Mouse (Mus musculus): ENCODE measurements around the gene T2. TPM values are rescaled to one million over a fixed set of nuclear protein-coding genes. Genes with fewer than 3 reads are reported as not detected.
"Not testable (repeated sequence)": the region's sequence is repeated elsewhere in the genome, so short reads cannot be mapped to it uniquely, and the experiment has no call there.

Gene T2
- polyA plus RNA-seq (2016; fragmentation: Nextera tagmentation; extraction: Ambion mirVana): 0.35 and 0.66 TPM in 2 replicates

DNA sequence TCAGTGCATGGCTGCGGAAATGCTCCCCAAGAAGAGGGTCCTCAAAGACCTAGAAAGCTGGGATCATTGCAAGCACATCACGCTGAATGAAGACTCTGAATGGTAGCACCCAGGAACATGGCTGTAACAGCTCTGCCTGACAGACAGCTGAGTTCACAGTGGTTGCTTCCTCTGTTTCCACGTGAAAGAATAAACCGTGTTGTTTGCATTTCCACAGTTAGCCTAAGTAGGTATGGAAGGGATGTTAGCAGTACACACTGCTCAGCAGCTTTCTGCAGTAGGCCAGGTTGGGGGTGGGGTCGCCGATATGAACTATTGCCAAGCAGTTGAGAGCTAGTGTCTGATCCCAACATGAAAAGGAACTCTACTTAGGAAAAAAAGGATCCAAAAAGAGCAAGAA lies at the start of gene T2:
T2 (plus strand) TSS at position 301 of the 400 bp plus-strand sequence.
- DNase-seq (ENCODE audit: extremely low spot score, low spot score): no peak
- H3K27ac ChIP-seq: no peak within 1 kb of the TSS
- no peaks in the 10 kb centered on the region for H3K27me3 ChIP-seq (ENCODE audit: poor library complexity, severe bottlenecking)
- H3K9me3 ChIP-seq: no peaks in the 10 kb centered on the region; the same call in 1 of the 2 replicates
- peaks cover 10% of the 10 kb centered on the region for H3K4me1 ChIP-seq
- H3K4me3 ChIP-seq: no peak within 1 kb of the TSS
- 86% methylated on average over 6 of the region's 6 CpGs for WGBS
- H3K36me3 ChIP-seq (replicated peaks): no peaks in the 10 kb centered on the region

DNA sequence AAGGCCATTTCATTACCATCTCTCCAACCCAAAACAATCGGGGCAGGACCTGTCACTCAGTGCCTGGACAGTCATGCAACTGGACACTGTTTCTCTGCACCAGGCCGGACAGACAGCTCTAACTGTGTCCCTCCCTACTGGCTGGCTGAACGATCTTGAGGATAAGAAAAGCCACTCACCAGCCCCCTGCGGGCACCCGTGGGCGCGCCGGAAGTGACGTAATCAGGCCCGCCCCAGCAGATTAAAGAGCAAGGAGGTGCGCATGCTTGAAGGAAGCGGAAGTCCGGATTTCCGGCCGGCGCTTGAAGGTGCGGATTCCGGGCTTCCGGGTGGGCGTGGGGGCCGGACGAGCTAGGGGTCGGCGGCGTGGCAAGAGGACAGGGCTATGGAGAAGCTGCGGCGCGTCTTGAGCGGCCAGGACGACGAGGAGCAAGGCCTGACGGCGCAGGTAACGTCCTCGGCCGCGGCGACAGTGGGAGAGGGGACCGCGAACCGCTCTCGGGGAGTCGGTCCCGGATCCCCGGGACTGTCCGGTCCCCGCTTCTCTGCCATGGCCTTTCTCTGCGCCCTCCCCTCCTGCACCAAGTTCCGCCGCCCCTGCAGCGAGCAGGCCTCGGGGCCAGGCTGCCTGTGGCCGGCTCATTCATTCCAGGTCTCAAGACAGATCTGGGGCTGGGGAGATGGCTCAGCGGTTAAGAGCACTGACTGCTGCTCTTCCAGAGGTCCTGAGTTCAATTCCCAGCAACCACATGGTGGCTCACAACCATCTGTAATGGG lies 44.8 kb upstream of the T2 start, which contains the start of gene Sft2d1:
Sft2d1 (plus strand) TSS at position 265 of the 777 bp plus-strand sequence.
- DNase-seq (ENCODE audit: extremely low spot score, low spot score): peak; percentile 96
- Histone ChIP-seq H3K9me3 (no peaks in the 10 kb centered on the region), H3K27me3 (ENCODE audit: poor library complexity, severe bottlenecking) (no peaks in the 10 kb centered on the region), H3K36me3 (replicated peaks) (no peaks in the 10 kb centered on the region), H3K4me3 (peak within 1 kb of the TSS; percentile 94), H3K4me1 (peaks cover 23% of the 10 kb centered on the region), H3K27ac (peak within 1 kb of the TSS; percentile 80)
- 1% methylated on average over 47 of the region's 54 CpGs for WGBS

DNA sequence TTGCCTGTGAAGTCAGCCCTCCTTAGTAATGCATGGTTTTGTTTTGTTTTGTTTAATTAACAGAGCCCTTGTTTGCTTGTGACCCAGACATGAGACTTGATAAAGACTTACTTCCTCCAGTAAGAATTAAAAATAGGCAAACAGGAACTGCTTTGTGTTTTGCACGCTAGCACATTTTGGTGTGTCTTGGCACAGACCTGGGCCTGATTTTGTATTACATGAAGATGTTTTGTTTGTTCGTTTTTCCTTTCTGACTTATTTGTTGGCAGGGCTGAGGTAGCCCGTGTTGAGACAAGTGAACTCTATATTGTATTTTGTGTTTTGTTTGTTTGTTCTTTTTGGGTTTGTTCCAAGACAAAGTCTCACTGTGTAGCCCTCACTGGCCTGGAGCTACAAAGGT lies 44.0 kb upstream of the T2 start:
- no peak overlapping the region for H3K27ac ChIP-seq

DNA sequence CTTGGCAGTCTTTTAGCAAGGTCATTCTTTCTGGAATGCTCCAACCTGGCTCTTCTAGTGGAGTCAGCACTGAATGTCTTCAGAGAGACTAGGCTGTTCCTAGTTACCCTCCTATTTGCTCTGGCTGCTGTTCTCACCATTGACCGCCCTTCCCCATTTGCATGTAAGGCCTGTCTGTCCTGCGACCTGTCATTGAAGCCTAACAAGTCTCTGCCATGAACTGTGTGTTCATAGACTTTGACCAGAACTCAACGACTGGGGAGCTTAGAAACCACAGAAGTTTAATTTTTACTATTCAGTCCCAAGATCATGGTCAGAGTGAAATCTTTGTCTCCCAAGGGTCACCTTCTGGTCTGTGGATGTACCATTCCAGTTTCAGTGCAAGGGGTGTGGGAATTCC lies 41.8 kb upstream of the T2 start:
- Histone ChIP-seq H3K4me3 (no peak overlapping the region), H3K9me3 (no peaks in the 10 kb centered on the region), H3K27ac (no peak overlapping the region), H3K4me1 (peaks cover 23% of the 10 kb centered on the region), H3K27me3 (ENCODE audit: poor library complexity, severe bottlenecking) (no peaks in the 10 kb centered on the region), H3K36me3 (replicated peaks) (no peaks in the 10 kb centered on the region)
- 94% methylated on average over 3 of the region's 3 CpGs for WGBS
- DNase-seq (ENCODE audit: extremely low spot score, low spot score): no peak

More for the DNA sequence above, 44.0 kb upstream of the T2 start:
- Histone ChIP-seq H3K36me3 (replicated peaks) (no peaks in the 10 kb centered on the region), H3K27me3 (ENCODE audit: poor library complexity, severe bottlenecking) (no peaks in the 10 kb centered on the region), H3K9me3 (no peaks in the 10 kb centered on the region), H3K4me3 (peak overlapping the region; percentile 94), H3K4me1 (peaks cover 23% of the 10 kb centered on the region)
- no peak for DNase-seq (ENCODE audit: extremely low spot score, low spot score)
- WGBS: 46% methylated on average over 3 of the region's 3 CpGs

DNA sequence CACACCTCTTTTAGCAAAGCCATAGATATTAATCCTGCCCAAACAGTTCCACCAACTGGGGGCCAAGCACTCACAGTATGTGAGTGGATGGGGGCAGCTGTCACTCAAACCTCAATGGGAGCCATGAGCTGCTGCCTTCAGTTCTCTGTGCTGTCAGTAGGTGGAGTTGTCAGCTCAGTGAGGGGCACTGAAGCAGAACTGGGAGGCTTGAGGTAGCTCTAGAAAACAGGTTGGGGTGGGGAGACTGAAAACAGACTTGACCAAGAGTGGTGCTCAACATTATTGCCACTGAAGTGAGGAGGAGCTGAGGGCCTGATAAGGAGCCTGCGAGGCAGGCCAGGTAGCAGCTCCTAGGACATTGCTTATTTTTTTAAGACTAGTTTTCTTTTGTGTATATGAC lies 39.5 kb upstream of the T2 start:
- Histone ChIP-seq H3K27ac (no peak overlapping the region), H3K36me3 (replicated peaks) (no peaks in the 10 kb centered on the region), H3K4me1 (peaks cover 16% of the 10 kb centered on the region), H3K27me3 (ENCODE audit: poor library complexity, severe bottlenecking) (no peaks in the 10 kb centered on the region), H3K4me3 (no peak overlapping the region), H3K9me3 (no peaks in the 10 kb centered on the region)
- WGBS: 92% methylated on average over 1 of the region's 1 CpGs
- no peak for DNase-seq (ENCODE audit: extremely low spot score, low spot score)

DNA sequence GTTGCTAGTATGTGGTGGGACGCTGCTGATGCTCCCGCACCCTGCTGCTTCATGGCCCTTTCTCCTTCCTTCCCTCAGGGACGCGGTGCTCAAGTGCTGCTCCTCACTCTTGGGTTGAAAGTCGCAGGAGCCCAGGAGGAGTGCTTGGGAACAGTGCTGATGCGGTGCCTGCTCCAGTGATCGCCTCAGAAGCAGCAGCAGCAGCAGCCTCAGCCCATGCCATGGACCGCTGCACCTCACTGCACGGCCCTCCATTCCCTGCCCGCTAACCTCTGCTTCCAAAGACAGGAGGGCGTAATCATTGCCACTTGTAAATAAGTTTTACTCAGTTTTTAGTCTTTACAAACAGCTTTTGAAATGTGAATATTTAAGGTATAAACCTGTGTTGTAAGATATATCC lies 28.9 kb upstream of the T2 start:
- not testable (repeated sequence) for H3K9me3 ChIP-seq; H3K4me1 ChIP-seq; H3K27me3 ChIP-seq (ENCODE audit: poor library complexity, severe bottlenecking); H3K27ac ChIP-seq; DNase-seq (ENCODE audit: extremely low spot score, low spot score); H3K4me3 ChIP-seq
- 85% methylated on average over 11 of the region's 11 CpGs for WGBS
- H3K36me3 ChIP-seq (replicated peaks): peaks cover 28% of the 10 kb centered on the region

DNA sequence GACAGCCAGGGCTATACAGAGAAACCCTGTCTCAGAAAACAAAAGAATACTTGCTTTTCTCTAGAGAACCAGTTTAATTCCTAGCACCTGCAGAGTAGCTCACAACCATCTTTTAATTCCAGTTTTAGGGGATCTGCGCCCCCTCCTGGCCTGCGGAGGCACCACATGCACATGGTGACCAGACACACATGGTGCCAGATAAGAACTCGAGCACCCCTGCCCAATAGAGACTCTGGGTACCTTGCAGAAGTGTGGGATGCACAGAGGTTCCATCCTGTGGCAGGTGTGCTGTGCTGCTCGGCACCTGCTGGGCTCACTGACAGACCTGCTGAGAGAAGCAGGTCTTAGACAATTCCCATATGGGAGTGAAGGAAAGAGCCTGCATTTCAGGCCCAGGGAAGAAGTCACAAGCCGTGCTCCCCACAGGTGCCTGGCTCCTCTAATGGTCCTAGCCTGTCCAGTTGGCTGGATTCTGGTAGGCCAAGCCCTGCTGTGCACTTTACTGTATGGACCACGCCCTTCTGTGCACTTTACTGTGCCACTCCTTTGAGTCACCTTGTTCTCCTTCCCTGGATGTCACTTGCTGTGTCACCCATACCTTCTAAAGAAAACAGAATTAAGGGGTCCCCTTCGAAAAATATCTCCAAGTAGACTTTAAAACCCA lies 27.1 kb upstream of the T2 start:
- 64% methylated on average over 7 of the region's 7 CpGs for WGBS
- H3K4me1 ChIP-seq: no peaks in the 10 kb centered on the region
- peaks cover 23% of the 10 kb centered on the region for H3K36me3 ChIP-seq (replicated peaks)
- H3K9me3 ChIP-seq: no peaks in the 10 kb centered on the region
- no peak overlapping the region for H3K4me3 ChIP-seq
- no peaks in the 10 kb centered on the region for H3K27me3 ChIP-seq (ENCODE audit: poor library complexity, severe bottlenecking)
- DNase-seq (ENCODE audit: extremely low spot score, low spot score): no peak
- H3K27ac ChIP-seq: no peak overlapping the region

DNA sequence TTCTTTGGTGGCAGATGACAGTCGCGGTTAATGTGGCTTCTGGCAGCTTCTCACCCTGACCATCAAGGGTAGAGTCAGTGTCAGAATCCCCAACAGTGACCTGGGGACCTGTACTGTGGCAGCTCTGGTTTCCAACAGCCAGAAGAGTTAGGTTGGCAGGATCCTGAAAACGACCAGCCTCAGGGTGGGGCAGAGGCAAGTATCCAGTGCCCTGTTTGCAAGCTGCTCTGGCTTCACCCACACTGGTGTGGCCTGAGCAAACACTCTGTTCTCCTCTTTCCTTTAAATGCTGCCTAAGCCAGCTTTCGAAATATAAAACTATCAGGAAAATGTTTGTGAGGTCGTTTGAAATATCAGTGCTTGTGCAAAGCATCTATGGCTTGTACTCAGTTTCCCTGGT lies 25.2 kb upstream of the T2 start:
- Histone ChIP-seq H3K27ac (no peak overlapping the region), H3K4me3 (no peak overlapping the region), H3K4me1 (no peaks in the 10 kb centered on the region), H3K27me3 (ENCODE audit: poor library complexity, severe bottlenecking) (no peaks in the 10 kb centered on the region), H3K9me3 (no peaks in the 10 kb centered on the region), H3K36me3 (replicated peaks) (peaks cover 19% of the 10 kb centered on the region)
- no peak for DNase-seq (ENCODE audit: extremely low spot score, low spot score)
- WGBS: 85% methylated on average over 5 of the region's 5 CpGs

DNA sequence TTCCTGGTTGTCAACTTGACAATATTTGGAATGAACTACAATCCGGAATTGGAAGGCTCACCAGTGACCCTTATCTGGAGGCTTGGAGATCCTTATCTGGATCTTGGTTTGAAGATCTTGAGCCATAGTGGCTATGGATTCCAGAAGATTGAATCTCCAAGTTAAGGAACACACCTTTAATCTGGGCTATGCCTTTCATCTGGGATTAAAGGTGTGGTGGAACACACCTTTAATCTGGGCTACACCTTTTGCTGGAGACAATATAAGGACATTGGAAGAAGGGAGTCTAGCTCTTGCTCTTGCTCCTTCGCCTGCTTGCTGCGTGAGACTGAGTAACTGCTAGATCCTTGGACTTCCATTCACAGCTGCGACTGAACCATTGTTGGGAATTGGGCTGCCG lies 18.6 kb upstream of the T2 start, which contains the start of gene Prr18:
Prr18 (plus strand) TSS at position 301 of the 400 bp plus-strand sequence.
- not testable (repeated sequence) for DNase-seq (ENCODE audit: extremely low spot score, low spot score); H3K27ac ChIP-seq; H3K4me3 ChIP-seq; H3K9me3 ChIP-seq; H3K36me3 ChIP-seq (replicated peaks)
- Histone ChIP-seq H3K4me1 (peaks cover 25% of the 10 kb centered on the region), H3K27me3 (ENCODE audit: poor library complexity, severe bottlenecking) (peaks cover 40% of the 10 kb centered on the region)
- WGBS: 100% methylated on average over 1 of the region's 5 CpGs

DNA sequence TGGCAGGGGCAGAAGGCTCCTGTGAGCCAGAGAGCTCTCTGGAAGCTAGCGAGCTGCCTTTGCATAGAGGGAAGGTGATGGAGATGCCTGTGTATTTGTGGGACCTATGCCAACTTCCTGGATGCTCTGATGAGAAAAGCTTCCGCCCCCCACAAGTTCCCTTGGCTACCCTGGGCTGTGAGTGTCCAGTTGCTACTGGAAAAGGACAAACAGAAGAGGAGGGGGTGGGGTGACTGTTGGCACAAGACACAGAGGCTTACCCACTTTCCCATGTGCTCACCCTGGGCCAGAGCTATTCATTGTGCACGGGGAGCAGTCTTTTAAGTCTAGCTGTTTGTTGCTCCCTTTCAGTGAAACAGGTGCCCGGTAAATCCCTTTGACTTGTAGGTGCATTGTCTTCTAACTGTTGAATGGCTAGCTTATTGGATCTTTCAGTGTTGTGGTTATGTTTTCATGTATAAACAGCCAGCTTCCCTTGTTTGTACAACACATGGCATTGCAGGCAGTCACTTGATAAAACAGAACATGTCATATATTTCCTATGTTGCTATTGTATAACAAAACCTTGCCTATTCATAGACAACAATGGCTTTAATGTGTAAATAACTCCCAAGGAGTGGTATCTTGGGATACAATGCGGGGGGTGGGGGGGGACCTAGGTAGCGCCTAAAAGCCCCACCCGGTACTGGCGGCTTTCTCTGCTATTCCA lies 16.0 kb upstream of the T2 start:
- Histone ChIP-seq H3K4me1 (peaks cover 25% of the 10 kb centered on the region), H3K27ac (no peak overlapping the region), H3K9me3 (no peaks in the 10 kb centered on the region), H3K36me3 (replicated peaks) (no peaks in the 10 kb centered on the region), H3K4me3 (peak overlapping the region; percentile 64), H3K27me3 (ENCODE audit: poor library complexity, severe bottlenecking) (peaks cover 66% of the 10 kb centered on the region)
- no peak for DNase-seq (ENCODE audit: extremely low spot score, low spot score)
- WGBS: 17% methylated on average over 8 of the region's 8 CpGs

DNA sequence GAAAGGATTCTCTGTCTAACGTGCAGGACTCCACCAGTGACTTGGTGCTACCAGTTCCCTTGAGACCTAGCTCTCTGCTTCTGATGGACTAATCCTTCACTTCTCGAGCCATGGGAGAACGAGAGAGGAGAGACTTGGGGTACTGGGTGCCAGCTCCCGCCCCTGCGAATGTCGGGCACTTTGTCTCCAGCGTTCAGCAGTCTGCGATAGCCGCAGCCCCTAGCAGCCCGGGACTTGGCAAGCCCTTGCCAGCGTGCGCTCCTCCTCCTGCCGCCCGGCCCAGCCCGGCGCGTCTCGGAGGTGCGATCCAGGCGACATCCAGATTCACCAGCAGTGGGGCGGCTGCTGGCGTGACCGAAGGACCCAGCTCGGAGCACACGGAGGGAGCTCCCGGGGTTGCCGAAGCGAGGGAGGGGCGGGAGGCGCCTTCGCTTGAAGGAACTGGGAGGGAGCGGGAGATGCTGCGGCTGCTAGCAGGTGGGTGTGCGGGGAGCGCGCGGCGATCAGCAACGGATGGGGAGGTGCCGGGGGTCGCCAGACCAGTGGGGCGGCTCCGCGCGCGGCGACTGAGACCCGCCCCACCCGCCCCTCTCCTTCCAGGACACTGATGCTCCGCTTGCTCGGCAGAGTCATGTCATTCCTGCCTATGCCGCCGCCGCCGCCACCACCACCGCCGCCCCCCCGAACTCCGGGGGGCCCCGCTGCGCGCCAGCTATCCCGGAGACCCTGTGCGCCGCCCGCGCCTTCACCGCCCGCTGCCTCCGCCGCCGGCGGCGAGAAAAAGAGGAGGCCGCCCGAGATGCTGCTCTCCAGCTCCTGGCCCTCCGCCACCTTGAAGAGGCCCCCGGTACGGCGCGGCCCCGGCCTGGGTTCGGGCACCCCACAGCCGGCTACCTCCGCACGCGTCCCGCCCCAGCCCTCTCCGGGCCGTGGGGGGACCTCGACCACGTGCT lies 15.1 kb upstream of the T2 start:
- no peaks in the 10 kb centered on the region for H3K9me3 ChIP-seq
- peak overlapping the region; percentile 81 for H3K27ac ChIP-seq
- DNase-seq (ENCODE audit: extremely low spot score, low spot score): peak; percentile 37
- WGBS: under 1% methylated on average over 70 of the region's 92 CpGs
- H3K4me1 ChIP-seq: peaks cover 25% of the 10 kb centered on the region
- peak overlapping the region; percentile 64 for H3K4me3 ChIP-seq
- peaks cover 66% of the 10 kb centered on the region for H3K27me3 ChIP-seq (ENCODE audit: poor library complexity, severe bottlenecking)
- no peaks in the 10 kb centered on the region for H3K36me3 ChIP-seq (replicated peaks)
